In genomic region chr8:3926744-3927143, GRCm38 (mm10) we compare ENCODE assay signal across 39 mouse cellular contexts. TPM values are rescaled to one million over a fixed set of nuclear protein-coding genes. Genes with fewer than 3 reads are reported as not detected.
"Had no signal": no experiment of that assay in that cellular context is flagged by ENCODE, and none has a peak within 500 bp of the region (broad histone marks: within the 10 kb centered on the region; RNA-seq: fewer than 3 reads in every experiment).

Gene Cd209b (minus strand): TSS chr8:3926844.

- H3K27ac ChIP-seq: heart, embryonic 10.5 days; heart, embryonic 13.5 days; heart, embryonic 15.5 days; hindbrain, embryonic 10.5 days; hindbrain, embryonic 12.5 days; hindbrain, embryonic 13.5 days; hindbrain, embryonic 14.5 days; hindbrain, embryonic 15.5 days; hindbrain, postnatal 0 days; intestine, embryonic 15.5 days; kidney, embryonic 15.5 days; kidney, postnatal 0 days; layer of hippocampus, adult 2 months; left cerebral cortex, adult 2 months had no signal

- H3K4me3 ChIP-seq: heart, embryonic 10.5 days; heart, embryonic 12.5 days; heart, embryonic 13.5 days; heart, embryonic 15.5 days; hindbrain, embryonic 10.5 days; hindbrain, embryonic 12.5 days; hindbrain, embryonic 13.5 days; hindbrain, embryonic 15.5 days; intestine, embryonic 15.5 days; kidney, embryonic 15.5 days; layer of hippocampus, adult 2 months; left cerebral cortex, adult 2 months had no signal

- H3K4me1 ChIP-seq: heart, embryonic 10.5 days; heart, embryonic 12.5 days; heart, embryonic 13.5 days; heart, embryonic 15.5 days; hindbrain, embryonic 10.5 days; hindbrain, embryonic 12.5 days; hindbrain, embryonic 13.5 days; hindbrain, embryonic 15.5 days; intestine, embryonic 15.5 days; kidney, embryonic 15.5 days had no signal

- H3K27me3 ChIP-seq: heart, embryonic 12.5 days; heart, embryonic 13.5 days; heart, embryonic 15.5 days; hindbrain, embryonic 12.5 days; hindbrain, embryonic 13.5 days; hindbrain, embryonic 15.5 days; intestine, embryonic 15.5 days; kidney, embryonic 15.5 days had no signal

- DNase-seq: heart, postnatal 10 days; heart, postnatal 14 days; heart, postnatal 36 days; heart, postnatal 4 days; kidney, adult 11 months; kidney, adult 18-20 months; kidney, adult 8-10 months; kidney, adult 9 months; kidney, postnatal 10 days; kidney, postnatal 14 days; kidney, postnatal 25 days; kidney, postnatal 36 days; layer of hippocampus, adult 9-11 months; layer of hippocampus, postnatal 36 days had no signal

- H3K36me3 ChIP-seq: heart, embryonic 10.5 days; heart, embryonic 12.5 days; heart, embryonic 13.5 days; heart, embryonic 15.5 days; hindbrain, embryonic 10.5 days; hindbrain, embryonic 12.5 days; hindbrain, embryonic 13.5 days; hindbrain, embryonic 15.5 days; intestine, embryonic 15.5 days; kidney, embryonic 15.5 days had no signal

RNA-seq across cellular contexts. Expression of gene Cd209b, which starts in this region (rescaled TPM):
- total RNA-seq: heart, postnatal 10 days; heart, postnatal 4 days; hematopoietic stem cell, adult 5-6 weeks; hindbrain, postnatal 0 days had no signal
- polyA plus RNA-seq: heart, embryonic 10.5 days; heart, embryonic 11.5 days; heart, embryonic 12.5 days; heart, embryonic 13.5 days; heart, embryonic 14.5 days; heart, embryonic 15.5 days; heart, embryonic 16.5 days; heart, postnatal 0 days; hindbrain, embryonic 10.5 days; hindbrain, embryonic 11.5 days; hindbrain, embryonic 12.5 days; hindbrain, embryonic 13.5 days; hindbrain, embryonic 14.5 days; hindbrain, embryonic 15.5 days; hindbrain, embryonic 16.5 days; intestine, embryonic 14.5 days; intestine, embryonic 15.5 days; kidney, embryonic 14.5 days; kidney, embryonic 15.5 days; kidney, embryonic 16.5 days; kidney, postnatal 0 days had no signal
